Mouse (Mus musculus): ENCODE data around the gene B3gnt7. TPM values are rescaled to one million over a fixed set of nuclear protein-coding genes. Genes with fewer than 3 reads are reported as not detected.

B3gnt7 gene
- polyA plus RNA-seq, 1 experiment from 2014 or later: 4.9 TPM

DNA sequence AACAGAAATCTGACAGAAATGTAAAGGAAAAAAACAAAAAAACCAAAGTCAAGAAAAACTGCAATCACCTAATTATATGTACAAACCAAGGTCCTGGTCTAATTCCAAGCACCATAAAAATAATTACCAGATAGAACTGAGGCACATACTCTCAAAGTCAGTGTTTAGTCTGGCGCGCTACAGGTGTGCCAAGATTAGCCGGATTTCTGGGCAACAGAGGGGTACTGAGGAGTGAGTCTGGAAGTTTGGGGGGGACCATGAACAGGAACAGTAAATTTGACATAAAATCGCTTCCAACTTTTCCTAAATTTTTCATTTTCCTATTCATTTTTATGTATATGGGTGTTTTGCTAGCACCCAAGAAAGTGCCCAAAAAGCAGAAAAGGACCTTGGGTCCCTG, 43.3 kb downstream of the B3gnt7 start:
- Histone ChIP-seq H3K4me3 (ENCODE audit: low read depth, low read length) (no peak overlapping the region), H3K9ac (ENCODE audit: low read depth, low read length) (no peak overlapping the region), H3K36me3 (ENCODE audit: control insufficient read depth, insufficient read depth, low read length) (peaks cover 50% of the 10 kb centered on the region), H3K27me3 (replicated peaks; ENCODE audit: control insufficient read depth, insufficient read depth, low read length) (no peaks in the 10 kb centered on the region), H3K27ac (replicated peaks; ENCODE audit: low read depth, low read length) (no peak overlapping the region), H3K9me3 (ENCODE audit: control insufficient read depth, low read length) (no peaks in the 10 kb centered on the region), H3K4me2 (ENCODE audit: low read depth, low read length) (no peak overlapping the region), H3K4me1 (ENCODE audit: control insufficient read depth, insufficient read depth, low read length) (no peaks in the 10 kb centered on the region)
- 96% methylated on average over 4 of the region's 4 CpGs for WGBS
- ATAC-seq (ENCODE audit: low read depth) (no peak), DNase-seq (ENCODE audit: low spot score) (no peak)

DNA sequence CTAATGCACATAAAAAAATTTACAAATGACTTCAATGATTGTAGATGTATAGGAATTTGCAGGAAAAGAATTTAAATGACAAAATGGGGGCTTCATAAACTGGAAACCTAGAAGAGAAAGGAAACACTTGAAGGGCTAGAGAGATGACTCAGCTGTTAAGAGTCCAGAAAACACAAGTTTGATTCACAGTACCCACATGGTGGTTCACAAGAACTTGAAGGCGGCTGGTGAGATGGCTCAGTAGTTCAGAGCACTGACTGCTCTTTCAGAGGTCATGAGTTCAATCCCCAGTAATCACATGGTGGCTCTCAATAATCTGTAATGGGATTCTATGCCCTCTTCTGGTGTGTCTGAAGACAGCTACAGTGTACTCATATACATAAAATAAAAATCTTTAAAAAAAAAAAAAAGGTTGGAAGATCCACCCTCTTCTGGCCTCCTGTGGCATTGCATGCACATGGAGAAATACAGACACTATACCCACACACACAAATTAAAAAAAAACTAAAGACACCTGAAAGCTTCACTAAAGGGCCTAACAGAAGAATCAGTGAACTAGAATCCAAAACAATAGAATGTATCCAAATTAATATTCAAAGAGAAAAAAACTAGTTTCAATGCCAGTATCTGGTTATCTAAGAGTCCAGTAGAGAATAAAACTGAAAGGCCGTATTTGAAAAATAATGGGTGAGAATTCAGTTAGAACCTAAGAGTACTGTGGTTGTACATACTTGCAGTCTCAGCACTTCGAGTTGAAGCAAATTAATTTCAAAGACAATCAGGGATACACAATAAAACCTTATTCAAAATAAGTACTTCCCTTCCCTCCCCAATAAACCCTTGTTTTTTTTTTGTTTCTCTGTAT, 44.5 kb downstream of the B3gnt7 start:
- H3K9me3 ChIP-seq (ENCODE audit: control insufficient read depth, low read length): no peaks in the 10 kb centered on the region
- ATAC-seq (ENCODE audit: low read depth) (no peak), DNase-seq (ENCODE audit: low spot score) (no peak)
- no peak overlapping the region for H3K9ac ChIP-seq (ENCODE audit: low read depth, low read length)
- WGBS: 87% methylated on average over 3 of the region's 3 CpGs
- no peak overlapping the region for H3K4me3 ChIP-seq (ENCODE audit: low read depth, low read length)
- no peaks in the 10 kb centered on the region for H3K27me3 ChIP-seq (replicated peaks; ENCODE audit: control insufficient read depth, insufficient read depth, low read length)
- H3K4me2 ChIP-seq (ENCODE audit: low read depth, low read length): no peak overlapping the region
- H3K36me3 ChIP-seq (ENCODE audit: control insufficient read depth, insufficient read depth, low read length): peaks cover 61% of the 10 kb centered on the region
- H3K27ac ChIP-seq (replicated peaks; ENCODE audit: low read depth, low read length): no peak overlapping the region
- H3K4me1 ChIP-seq (ENCODE audit: control insufficient read depth, insufficient read depth, low read length): no peaks in the 10 kb centered on the region

DNA sequence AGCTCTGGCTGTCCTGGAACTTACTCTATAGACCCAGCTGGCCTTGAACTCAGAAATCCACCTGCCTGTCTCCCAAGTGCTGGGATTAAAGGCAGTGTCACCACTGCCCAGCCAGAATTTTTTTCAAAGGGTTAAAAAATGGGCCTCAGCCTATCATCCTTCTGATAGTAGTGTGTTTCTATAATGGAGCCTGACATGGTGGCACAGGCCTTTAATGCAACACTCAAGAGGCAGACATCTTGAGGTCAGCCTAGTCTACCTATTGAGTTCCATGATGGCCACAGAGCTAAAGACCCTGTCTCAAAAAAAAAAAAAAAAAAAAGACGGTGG, 45.0 kb downstream of the B3gnt7 start:
- Histone ChIP-seq H3K27ac (replicated peaks; ENCODE audit: low read depth, low read length) (no peak overlapping the region), H3K27me3 (replicated peaks; ENCODE audit: control insufficient read depth, insufficient read depth, low read length) (no peaks in the 10 kb centered on the region), H3K4me2 (ENCODE audit: low read depth, low read length) (no peak overlapping the region), H3K4me3 (ENCODE audit: low read depth, low read length) (no peak overlapping the region), H3K9ac (ENCODE audit: low read depth, low read length) (no peak overlapping the region), H3K9me3 (ENCODE audit: control insufficient read depth, low read length) (no peaks in the 10 kb centered on the region), H3K36me3 (ENCODE audit: control insufficient read depth, insufficient read depth, low read length) (peaks cover 67% of the 10 kb centered on the region), H3K4me1 (ENCODE audit: control insufficient read depth, insufficient read depth, low read length) (no peaks in the 10 kb centered on the region)
- DNase-seq (ENCODE audit: low spot score): no peak
- 50% methylated on average over 1 of the region's 1 CpGs for WGBS
- no peak for ATAC-seq (ENCODE audit: low read depth)

DNA sequence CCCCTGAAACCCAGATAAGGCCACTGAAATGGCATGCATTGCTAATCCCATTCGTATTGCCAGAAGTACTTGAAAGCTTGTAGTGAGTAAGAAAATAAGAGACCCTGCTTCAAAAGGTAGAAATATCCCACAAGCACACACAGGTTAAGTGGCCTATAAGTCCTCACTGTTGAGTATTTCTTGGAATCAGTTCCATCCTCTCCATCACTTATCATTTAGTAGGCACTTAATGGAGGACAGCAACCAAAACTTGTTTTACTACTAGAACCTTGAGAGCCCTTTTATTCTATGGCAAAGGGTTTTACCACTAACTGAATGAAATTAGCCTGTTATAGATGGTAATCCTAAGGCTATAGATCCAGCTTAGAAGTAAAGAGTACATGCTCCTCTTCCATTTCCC, 45.5 kb downstream of the B3gnt7 start:
- H3K36me3 ChIP-seq (ENCODE audit: control insufficient read depth, insufficient read depth, low read length): peaks cover 70% of the 10 kb centered on the region
- 88% methylated on average over 1 of the region's 1 CpGs for WGBS
- ATAC-seq (ENCODE audit: low read depth): no peak

DNA sequence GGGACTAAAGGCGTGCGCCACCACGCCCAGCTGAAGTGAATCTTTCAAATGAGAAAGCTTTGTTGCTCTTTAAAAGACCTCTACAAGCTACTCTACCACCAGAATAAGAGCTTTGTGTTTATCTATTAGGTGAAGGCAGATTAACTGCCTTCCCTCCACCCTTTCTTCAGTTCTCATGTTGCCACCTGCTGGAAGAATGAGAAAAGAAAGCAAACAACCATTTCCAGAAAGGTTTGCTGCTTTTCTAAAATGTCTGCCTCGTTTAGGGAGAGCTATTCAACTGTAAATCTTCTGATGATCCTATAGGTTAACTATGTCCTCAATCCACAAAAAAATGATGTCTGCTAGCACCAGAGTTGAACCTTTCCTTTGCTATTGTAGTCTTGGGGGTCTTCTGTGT, 46.2 kb downstream of the B3gnt7 start:
- H3K9me3 ChIP-seq (ENCODE audit: control insufficient read depth, low read length): no peaks in the 10 kb centered on the region
- no peak overlapping the region for H3K4me2 ChIP-seq (ENCODE audit: low read depth, low read length)
- DNase-seq (ENCODE audit: low spot score): no peak
- H3K27me3 ChIP-seq (replicated peaks; ENCODE audit: control insufficient read depth, insufficient read depth, low read length): no peaks in the 10 kb centered on the region
- no peak overlapping the region for H3K9ac ChIP-seq (ENCODE audit: low read depth, low read length)
- 76% methylated on average over 4 of the region's 4 CpGs for WGBS
- H3K4me1 ChIP-seq (ENCODE audit: control insufficient read depth, insufficient read depth, low read length): no peaks in the 10 kb centered on the region
- H3K4me3 ChIP-seq (ENCODE audit: low read depth, low read length): no peak overlapping the region
- ATAC-seq (ENCODE audit: low read depth): no peak
- peaks cover 77% of the 10 kb centered on the region for H3K36me3 ChIP-seq (ENCODE audit: control insufficient read depth, insufficient read depth, low read length)
- H3K27ac ChIP-seq (replicated peaks; ENCODE audit: low read depth, low read length): no peak overlapping the region

More for the DNA sequence above, 45.5 kb downstream of the B3gnt7 start:
- Histone ChIP-seq H3K4me3 (ENCODE audit: low read depth, low read length) (no peak overlapping the region), H3K27me3 (replicated peaks; ENCODE audit: control insufficient read depth, insufficient read depth, low read length) (no peaks in the 10 kb centered on the region), H3K4me2 (ENCODE audit: low read depth, low read length) (no peak overlapping the region), H3K27ac (replicated peaks; ENCODE audit: low read depth, low read length) (no peak overlapping the region), H3K9ac (ENCODE audit: low read depth, low read length) (no peak overlapping the region), H3K4me1 (ENCODE audit: control insufficient read depth, insufficient read depth, low read length) (no peaks in the 10 kb centered on the region), H3K9me3 (ENCODE audit: control insufficient read depth, low read length) (no peaks in the 10 kb centered on the region)
- no peak for DNase-seq (ENCODE audit: low spot score)

DNA sequence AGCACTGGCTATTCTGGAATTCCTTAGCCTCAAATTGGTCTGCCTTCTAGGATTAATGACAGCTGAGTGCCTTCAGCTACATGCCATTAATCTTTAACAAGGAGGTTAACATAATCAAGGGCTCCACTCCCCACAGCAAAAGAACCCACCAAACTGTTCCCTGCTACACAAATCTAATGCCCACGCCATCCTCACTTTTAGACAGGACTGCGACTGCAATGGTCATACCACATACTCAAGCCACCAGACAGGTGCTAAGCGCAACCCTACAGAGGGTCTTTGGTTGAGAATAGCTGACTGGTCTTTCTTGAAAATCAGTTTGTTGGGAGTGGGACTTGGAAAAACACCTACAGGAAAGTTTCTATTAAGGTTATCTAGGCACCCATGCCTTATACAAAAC, 46.6 kb downstream of the B3gnt7 start:
- peaks cover 81% of the 10 kb centered on the region for H3K36me3 ChIP-seq (ENCODE audit: control insufficient read depth, insufficient read depth, low read length)
- H3K4me3 ChIP-seq (ENCODE audit: low read depth, low read length): no peak overlapping the region
- no peak overlapping the region for H3K9ac ChIP-seq (ENCODE audit: low read depth, low read length)
- H3K4me2 ChIP-seq (ENCODE audit: low read depth, low read length): no peak overlapping the region
- no peaks in the 10 kb centered on the region for H3K9me3 ChIP-seq (ENCODE audit: control insufficient read depth, low read length)
- H3K27me3 ChIP-seq (replicated peaks; ENCODE audit: control insufficient read depth, insufficient read depth, low read length): no peaks in the 10 kb centered on the region
- DNase-seq (ENCODE audit: low spot score) (no peak), ATAC-seq (ENCODE audit: low read depth) (no peak)
- no peaks in the 10 kb centered on the region for H3K4me1 ChIP-seq (ENCODE audit: control insufficient read depth, insufficient read depth, low read length)
- 82% methylated on average over 3 of the region's 3 CpGs for WGBS
- H3K27ac ChIP-seq (replicated peaks; ENCODE audit: low read depth, low read length): no peak overlapping the region

DNA sequence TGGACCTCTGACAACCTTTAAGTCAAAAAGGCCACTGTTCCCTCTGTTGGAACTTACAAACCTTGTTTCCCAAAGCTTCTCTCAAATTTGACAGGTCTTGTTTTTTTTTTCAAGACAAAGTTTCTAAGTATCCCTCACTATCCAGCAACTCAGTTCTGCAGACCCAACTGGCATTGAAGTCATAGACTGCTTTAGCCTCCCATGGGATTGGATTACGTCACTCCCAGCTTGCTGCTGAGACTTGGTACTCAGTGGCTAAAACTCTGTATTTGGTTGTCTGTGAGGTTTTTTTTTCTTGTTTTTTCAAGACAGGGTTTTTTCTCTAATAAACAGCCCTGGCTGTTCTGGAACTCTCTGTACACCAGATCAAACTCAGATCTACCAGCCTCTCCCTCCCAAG, 47.1 kb downstream of the B3gnt7 start:
- DNase-seq (ENCODE audit: low spot score) (peak; percentile 22), ATAC-seq (ENCODE audit: low read depth) (no peak)
- Histone ChIP-seq H3K9me3 (ENCODE audit: control insufficient read depth, low read length) (no peaks in the 10 kb centered on the region), H3K27me3 (replicated peaks; ENCODE audit: control insufficient read depth, insufficient read depth, low read length) (no peaks in the 10 kb centered on the region), H3K4me1 (ENCODE audit: control insufficient read depth, insufficient read depth, low read length) (no peaks in the 10 kb centered on the region), H3K36me3 (ENCODE audit: control insufficient read depth, insufficient read depth, low read length) (peaks cover 86% of the 10 kb centered on the region), H3K4me2 (ENCODE audit: low read depth, low read length) (no peak overlapping the region), H3K27ac (replicated peaks; ENCODE audit: low read depth, low read length) (no peak overlapping the region), H3K4me3 (ENCODE audit: low read depth, low read length) (no peak overlapping the region), H3K9ac (ENCODE audit: low read depth, low read length) (no peak overlapping the region)
- 81% methylated on average over 1 of the region's 1 CpGs for WGBS

DNA sequence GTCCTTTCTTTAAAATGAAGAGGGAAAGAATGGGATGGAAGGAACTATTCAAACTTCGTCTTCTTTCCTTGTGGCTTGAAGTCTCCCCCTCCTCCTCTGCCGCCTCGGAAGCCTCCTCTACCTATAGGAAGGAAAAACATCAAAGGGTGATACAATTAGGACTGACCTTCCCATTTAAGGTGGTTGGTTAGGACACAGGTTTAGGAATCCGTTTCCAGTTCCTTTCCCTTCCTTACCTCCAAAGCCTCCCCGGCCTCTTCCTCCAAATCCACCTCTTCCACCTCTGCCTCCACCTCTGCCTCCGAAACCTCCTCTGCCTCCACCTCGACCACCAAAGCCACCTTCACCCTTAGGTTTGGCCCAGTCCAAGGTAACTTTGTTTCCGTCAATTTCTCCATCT, 47.9 kb downstream of the B3gnt7 start:
- no peaks in the 10 kb centered on the region for H3K9me3 ChIP-seq (ENCODE audit: control insufficient read depth, low read length)
- H3K9ac ChIP-seq (ENCODE audit: low read depth, low read length): no peak overlapping the region
- peaks cover 95% of the 10 kb centered on the region for H3K36me3 ChIP-seq (ENCODE audit: control insufficient read depth, insufficient read depth, low read length)
- H3K27me3 ChIP-seq (replicated peaks; ENCODE audit: control insufficient read depth, insufficient read depth, low read length): no peaks in the 10 kb centered on the region
- ATAC-seq (ENCODE audit: low read depth): no peak
- H3K4me2 ChIP-seq (ENCODE audit: low read depth, low read length): no peak overlapping the region
- 87% methylated on average over 8 of the region's 8 CpGs for WGBS
- no peak overlapping the region for H3K4me3 ChIP-seq (ENCODE audit: low read depth, low read length)
- no peak for DNase-seq (ENCODE audit: low spot score)
- H3K4me1 ChIP-seq (ENCODE audit: control insufficient read depth, insufficient read depth, low read length): no peaks in the 10 kb centered on the region
- no peak overlapping the region for H3K27ac ChIP-seq (replicated peaks; ENCODE audit: low read depth, low read length)

DNA sequence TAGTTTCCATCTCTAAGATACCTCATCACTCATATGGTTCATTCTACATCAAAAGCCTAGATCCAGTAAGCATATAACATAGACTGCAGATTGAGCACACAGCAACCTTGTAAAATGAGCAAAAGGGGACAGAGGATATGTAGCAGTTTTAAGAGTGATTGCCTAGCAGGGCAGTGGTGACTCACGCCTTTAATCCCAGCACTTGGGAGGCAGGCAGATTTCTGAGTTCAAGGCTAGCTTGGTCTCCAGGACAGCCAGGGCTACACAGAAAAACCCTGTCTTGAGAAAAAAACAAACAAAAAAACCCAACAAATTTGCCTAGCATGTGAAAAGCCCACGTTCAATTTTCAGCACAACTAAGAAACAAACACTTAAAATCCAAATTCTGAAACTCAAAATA, 51.6 kb downstream of the B3gnt7 start:
- H3K36me3 ChIP-seq (ENCODE audit: control insufficient read depth, insufficient read depth, low read length): peaks cover 84% of the 10 kb centered on the region
- no peak overlapping the region for H3K9ac ChIP-seq (ENCODE audit: low read depth, low read length)
- H3K4me1 ChIP-seq (ENCODE audit: control insufficient read depth, insufficient read depth, low read length): 0 out of 2 replicates have a peak, but pooled peaks cover 4% of the 10 kb centered on the region
- H3K4me3 ChIP-seq (ENCODE audit: low read depth, low read length): no peak overlapping the region
- DNase-seq (ENCODE audit: low spot score) (no peak), ATAC-seq (ENCODE audit: low read depth) (no peak)
- H3K27ac ChIP-seq (replicated peaks; ENCODE audit: low read depth, low read length): no peak overlapping the region
- WGBS: 91% methylated on average over 2 of the region's 2 CpGs
- no peak overlapping the region for H3K4me2 ChIP-seq (ENCODE audit: low read depth, low read length)
- H3K9me3 ChIP-seq (ENCODE audit: control insufficient read depth, low read length): no peaks in the 10 kb centered on the region
- no peaks in the 10 kb centered on the region for H3K27me3 ChIP-seq (replicated peaks; ENCODE audit: control insufficient read depth, insufficient read depth, low read length)
